Mouse (Mus musculus) neural tube, embryonic 11.5 days (tissue): ENCODE measurements at regions not wholly inside any gene's neighbourhood (a gene's known extent, or its start where the extent isn't known, plus 50 kb on each side); places are given as distances from the start of the nearest gene placed in this dataset.

Source experiments
- ATAC-seq: fragments of 200-750 bp; cut with Nextera tagmentation; 2 replicates; pipeline ENCODE4 v1.8.0; 2017; ENCODE audit warnings: moderate number of reproducible peaks, mild to moderate bottlenecking, moderate TSS enrichment, moderate library complexity; ENCODE audit not compliant: insufficient read depth, low FRiP score, low TSS enrichment
- DNase-seq: peaks from one replicate; pipeline ENCODE4 v3.0.0-alpha.2; 2015; ENCODE audit warnings: low spot score
- H3K27ac ChIP-seq: fragments of 300-500 bp; sonication (generic); 2 replicates; pipeline ENCODE4 v1.5.1; 2014; ENCODE audit warnings: low read depth, mild to moderate bottlenecking, low read length
- H3K27me3 ChIP-seq: fragments of 300-500 bp; sonication (generic); 2 replicates; pipeline ENCODE4 v1.6.1; 2014; ENCODE audit warnings: mild to moderate bottlenecking, low read length, mixed read lengths; ENCODE audit not compliant: control insufficient read depth, insufficient read depth
- H3K36me3 ChIP-seq: fragments of 300-500 bp; sonication (generic); 2 replicates; pipeline ENCODE4 v1.6.1; 2014; ENCODE audit warnings: mild to moderate bottlenecking, low read length, moderate library complexity, mixed read lengths; ENCODE audit not compliant: control insufficient read depth, insufficient read depth
- H3K4me1 ChIP-seq: fragments of 300-500 bp; sonication (generic); 2 replicates; pipeline ENCODE4 v1.6.1; 2014; ENCODE audit warnings: low read length, mixed read lengths; ENCODE audit not compliant: control insufficient read depth, insufficient read depth
- H3K4me2 ChIP-seq: fragments of 300-500 bp; sonication (generic); 2 replicates; pipeline ENCODE4 v1.6.1; 2014; ENCODE audit warnings: low read depth, mild to moderate bottlenecking, moderate library complexity
- H3K4me3 ChIP-seq: fragments of 300-500 bp; sonication (generic); 2 replicates; pipeline ENCODE4 v1.5.1; 2014; ENCODE audit warnings: low read depth, low read length
- H3K9ac ChIP-seq: fragments of 300-500 bp; sonication (generic); 2 replicates; pipeline ENCODE4 v1.6.1; 2014; ENCODE audit warnings: mild to moderate bottlenecking, low read length
- H3K9me3 ChIP-seq: fragments of 300-500 bp; sonication (generic); 2 replicates; pipeline ENCODE4 v1.6.1; 2016; ENCODE audit warnings: low read length; ENCODE audit not compliant: control insufficient read depth
- WGBS: fragments of 180-500 bp; shearing (Covaris S2); extraction: QIAGEN DNeasy Blood & Tissue Kit; methylation state at CpG from one replicate; pipeline ENCODE4 v1.1.7; 2014; 5-methylcytosine and 5-hydroxymethylcytosine counted together

DNA sequence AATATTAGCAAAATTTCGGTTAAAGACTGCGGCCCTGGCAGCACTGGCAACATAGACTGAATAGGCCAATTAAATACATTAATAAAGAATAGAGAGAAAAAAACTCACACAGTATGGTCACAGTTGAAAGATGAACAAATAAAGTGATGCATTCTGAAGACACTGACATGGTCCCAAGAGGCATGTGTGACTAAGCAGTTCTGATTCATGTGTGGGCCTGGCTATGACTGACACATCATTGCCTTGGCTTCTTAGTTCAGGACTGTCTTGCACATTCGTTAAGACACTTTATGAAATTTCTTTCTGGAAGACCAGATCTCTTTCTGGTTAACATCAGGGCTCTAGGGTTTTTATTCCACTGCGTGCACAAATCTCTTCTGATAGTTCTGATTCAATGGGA, 438.7 kb downstream of the Gm21750 start:
- H3K27me3 ChIP-seq = no peaks in the 10 kb centered on the region
- H3K27ac ChIP-seq = no peak overlapping the region
- no peak overlapping the region for H3K9ac ChIP-seq
- DNase-seq = no peak
- no peaks in the 10 kb centered on the region for H3K9me3 ChIP-seq
- no peak for ATAC-seq
- H3K4me1 ChIP-seq = no peaks in the 10 kb centered on the region
- no peaks in the 10 kb centered on the region for H3K36me3 ChIP-seq
- H3K4me3 ChIP-seq = no peak overlapping the region
- no peak overlapping the region for H3K4me2 ChIP-seq
- 93% methylated on average over 4 of the region's 4 CpGs for WGBS

DNA sequence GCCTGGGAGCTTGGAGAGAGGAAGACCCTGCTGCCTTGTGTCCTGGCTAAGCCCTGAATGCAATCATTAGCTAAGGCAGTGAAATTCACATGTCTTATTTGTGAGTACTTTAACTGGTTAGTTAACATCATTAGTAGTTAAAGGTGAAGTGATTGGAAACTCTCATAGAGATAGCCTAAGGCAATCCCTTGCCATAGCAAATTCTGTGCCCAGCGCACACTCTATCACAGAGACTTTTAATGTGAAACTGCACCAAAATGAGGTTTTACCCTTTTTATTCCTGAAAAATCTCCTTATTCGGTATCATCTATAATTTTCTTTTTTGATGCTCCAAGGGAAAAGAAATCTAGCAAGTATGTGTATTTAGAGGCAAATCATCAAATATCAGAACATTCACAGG, 451.6 kb downstream of the Gm21750 start:
- 87% methylated on average over 2 of the region's 2 CpGs for WGBS
- Histone ChIP-seq H3K36me3 (no peaks in the 10 kb centered on the region), H3K9me3 (no peaks in the 10 kb centered on the region), H3K4me2 (no peak overlapping the region), H3K4me1 (no peaks in the 10 kb centered on the region), H3K27ac (no peak overlapping the region), H3K9ac (no peak overlapping the region), H3K27me3 (no peaks in the 10 kb centered on the region), H3K4me3 (no peak overlapping the region)
- DNase-seq (no peak), ATAC-seq (no peak)

DNA sequence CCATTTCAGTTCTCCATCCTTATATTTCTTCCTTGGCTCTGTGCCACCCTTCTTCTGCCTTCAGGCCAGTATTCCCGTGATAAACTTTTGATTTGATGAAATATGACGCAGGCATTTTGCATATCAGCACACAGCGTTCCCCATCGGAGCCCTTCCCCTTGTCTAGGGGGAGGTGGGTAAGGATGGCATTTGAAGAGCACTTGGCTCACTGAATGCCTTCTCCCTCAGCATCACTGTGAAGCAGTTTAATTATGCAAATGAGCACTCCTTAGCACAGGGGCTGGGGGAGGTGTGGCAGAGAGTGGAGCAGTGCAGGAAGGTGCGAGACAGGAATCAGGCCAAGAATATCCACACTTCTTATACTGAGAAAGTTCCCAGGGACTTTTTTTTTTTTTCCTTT, 452.1 kb downstream of the Gm21750 start:
- WGBS = 68% methylated on average over 5 of the region's 5 CpGs
- no peaks in the 10 kb centered on the region for H3K36me3 ChIP-seq
- H3K4me3 ChIP-seq = no peak overlapping the region
- no peaks in the 10 kb centered on the region for H3K27me3 ChIP-seq
- H3K4me2 ChIP-seq = no peak overlapping the region
- no peak overlapping the region for H3K27ac ChIP-seq
- no peak overlapping the region for H3K9ac ChIP-seq
- no peak for ATAC-seq
- no peak for DNase-seq
- no peaks in the 10 kb centered on the region for H3K4me1 ChIP-seq
- no peaks in the 10 kb centered on the region for H3K9me3 ChIP-seq

DNA sequence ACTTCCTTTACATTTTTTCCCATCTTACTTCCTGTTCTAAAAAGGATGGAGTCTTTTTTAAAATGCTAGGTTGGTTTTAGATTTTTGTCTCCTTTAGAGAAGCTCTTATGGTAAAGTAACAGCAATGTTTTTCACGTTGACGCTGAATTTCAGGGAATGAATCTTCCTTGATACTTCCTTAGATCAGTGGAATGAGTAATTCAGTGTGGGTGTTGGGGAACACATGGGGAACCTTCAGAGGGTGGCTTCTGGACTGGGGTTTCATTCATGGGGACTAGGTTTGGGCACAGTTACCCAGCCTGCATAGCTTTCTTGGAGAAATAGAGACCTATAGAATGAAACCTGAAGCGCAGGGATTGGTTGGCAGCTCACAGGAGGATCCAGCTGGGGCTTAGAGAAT, 452.5 kb downstream of the Gm21750 start:
- no peak overlapping the region for H3K4me2 ChIP-seq
- WGBS = 71% methylated on average over 3 of the region's 3 CpGs
- ATAC-seq = no peak
- H3K9ac ChIP-seq = no peak overlapping the region
- DNase-seq = no peak
- no peak overlapping the region for H3K4me3 ChIP-seq
- H3K27me3 ChIP-seq = no peaks in the 10 kb centered on the region
- H3K9me3 ChIP-seq = no peaks in the 10 kb centered on the region
- H3K36me3 ChIP-seq = no peaks in the 10 kb centered on the region
- H3K4me1 ChIP-seq = no peaks in the 10 kb centered on the region
- no peak overlapping the region for H3K27ac ChIP-seq

GRCm38 (mm10) chr14:74117686-74118085, 456.7 kb downstream of the Gm21750 start:
- DNase-seq (no peak), ATAC-seq (no peak)
- no peaks in the 10 kb centered on the region for H3K9me3 ChIP-seq
- H3K36me3 ChIP-seq = no peaks in the 10 kb centered on the region
- no peaks in the 10 kb centered on the region for H3K27me3 ChIP-seq
- 84% methylated on average over 2 of the region's 2 CpGs for WGBS
- H3K4me1 ChIP-seq = no peaks in the 10 kb centered on the region
- no peak overlapping the region for H3K4me3 ChIP-seq
- H3K27ac ChIP-seq = no peak overlapping the region
- H3K9ac ChIP-seq = no peak overlapping the region
- no peak overlapping the region for H3K4me2 ChIP-seq

DNA sequence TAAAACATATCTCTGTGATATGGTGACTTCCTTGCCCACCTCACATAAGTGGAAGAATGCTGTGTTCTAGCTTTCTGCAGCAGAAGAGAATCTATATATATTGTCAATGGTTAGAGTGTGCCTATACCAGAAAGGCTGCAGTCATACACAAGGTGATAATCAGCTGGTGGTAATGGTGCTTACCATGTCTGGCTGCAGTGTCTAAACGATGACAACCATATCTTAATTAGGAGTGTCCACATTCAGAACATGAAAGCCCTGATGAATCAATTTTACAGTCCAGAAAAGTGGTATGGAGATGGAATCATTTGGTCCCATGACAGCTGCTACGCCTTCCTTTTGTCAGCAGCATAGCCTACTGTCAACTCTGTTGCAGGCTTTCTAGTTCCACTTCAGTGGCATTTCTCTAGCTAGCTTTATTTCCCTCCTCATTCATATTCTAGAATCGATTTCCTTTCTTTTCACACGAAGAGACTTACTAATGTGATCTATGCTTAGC, 484.2 kb downstream of the Gm21750 start:
- ATAC-seq = no peak
- Histone ChIP-seq H3K9ac (no peak overlapping the region), H3K4me2 (no peak overlapping the region), H3K4me1 (no peaks in the 10 kb centered on the region), H3K27me3 (no peaks in the 10 kb centered on the region), H3K36me3 (no peaks in the 10 kb centered on the region), H3K9me3 (no peaks in the 10 kb centered on the region), H3K27ac (no peak overlapping the region), H3K4me3 (no peak overlapping the region)
- WGBS = 83% methylated on average over 4 of the region's 4 CpGs
- DNase-seq = no peak

GRCm38 (mm10) chr14:74166221-74166620, 474.4 kb upstream of the Htr2a start:
- ATAC-seq = no peak
- Histone ChIP-seq H3K27me3 (no peaks in the 10 kb centered on the region), H3K4me3 (no peak overlapping the region), H3K9me3 (no peaks in the 10 kb centered on the region), H3K4me1 (no peaks in the 10 kb centered on the region), H3K9ac (no peak overlapping the region), H3K27ac (no peak overlapping the region), H3K4me2 (no peak overlapping the region), H3K36me3 (no peaks in the 10 kb centered on the region)
- no peak for DNase-seq
- WGBS = 93% methylated on average over 2 of the region's 2 CpGs

GRCm38 (mm10) chr14:74169131-74169875, 471.3 kb upstream of the Htr2a start:
- Histone ChIP-seq H3K36me3 (no peaks in the 10 kb centered on the region), H3K4me2 (no peak overlapping the region), H3K4me1 (no peaks in the 10 kb centered on the region), H3K4me3 (no peak overlapping the region), H3K27ac (no peak overlapping the region), H3K27me3 (no peaks in the 10 kb centered on the region), H3K9me3 (no peaks in the 10 kb centered on the region), H3K9ac (no peak overlapping the region)
- DNase-seq = no peak
- ATAC-seq = no peak
- WGBS = 79% methylated on average over 2 of the region's 2 CpGs

DNA sequence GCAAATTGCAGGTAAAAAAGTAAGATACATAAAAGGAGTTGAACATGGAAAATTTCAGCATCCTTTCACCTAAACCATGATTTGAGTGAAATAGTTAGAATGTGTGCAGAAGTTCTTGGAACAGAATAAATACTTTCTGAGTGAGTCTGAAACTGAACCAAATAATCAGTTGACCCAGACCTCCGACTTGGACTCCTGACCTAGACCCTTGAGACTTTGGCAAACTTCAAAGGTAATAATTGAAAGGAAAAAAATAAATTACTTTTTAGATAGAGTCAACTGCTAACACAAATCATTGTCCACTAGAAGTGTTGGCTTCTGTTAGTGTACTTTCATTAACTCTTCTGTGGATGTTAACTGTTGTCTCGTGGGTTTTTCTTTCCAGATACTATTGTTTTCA, 460.6 kb upstream of the Htr2a start:
- Histone ChIP-seq H3K27me3 (no peaks in the 10 kb centered on the region), H3K4me2 (no peak overlapping the region), H3K4me1 (no peaks in the 10 kb centered on the region), H3K4me3 (no peak overlapping the region), H3K27ac (no peak overlapping the region), H3K9ac (no peak overlapping the region), H3K9me3 (no peaks in the 10 kb centered on the region), H3K36me3 (no peaks in the 10 kb centered on the region)
- no peak for DNase-seq
- no peak for ATAC-seq
- WGBS = 77% methylated on average over 2 of the region's 2 CpGs
